Mouse (Mus musculus) mouse trophoblast stem cell (cell line): ENCODE data around the gene Itsn1.

Experiments
- in situ Hi-C, 2 experiments: fragments of 300-500 bp; cut with MseI, MboI; formaldehyde crosslinking; loops; 2 replicates in 1 of 2; 3 replicates in 1 of 2; pipeline ENCODE4 v1.15.1; 2025

Itsn1 gene

GRCm38 (mm10) chr16:91767165-91767701 lies 38.2 kb downstream of the Itsn1 start:
- in situ Hi-C loops = no loop called here

- in situ Hi-C loops = no loop called here
Measured at GRCm38 (mm10) chr16:91768586-91768985, 39.5 kb downstream of the Itsn1 start.

DNA sequence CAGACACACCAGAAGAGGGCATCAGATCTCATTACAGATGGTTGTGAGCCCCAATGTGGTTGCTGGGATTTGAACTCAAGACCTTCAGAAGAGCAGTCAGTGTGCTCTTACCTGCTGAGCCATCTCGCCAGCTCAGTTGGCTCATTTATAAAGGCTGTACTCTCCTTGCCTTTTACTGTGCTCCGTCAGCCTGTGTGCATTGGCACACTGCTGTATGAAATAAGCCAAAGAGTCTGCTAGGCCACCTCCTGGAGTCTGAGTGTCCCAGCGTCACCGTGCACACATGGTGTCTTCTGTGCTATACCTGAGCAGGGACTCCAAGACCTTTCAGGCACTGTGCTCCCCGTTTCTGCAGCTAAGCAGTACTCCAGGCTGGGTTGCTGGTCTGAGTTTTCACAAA lies 40.8 kb downstream of the Itsn1 start:
- in situ Hi-C loops = no loop called here

DNA sequence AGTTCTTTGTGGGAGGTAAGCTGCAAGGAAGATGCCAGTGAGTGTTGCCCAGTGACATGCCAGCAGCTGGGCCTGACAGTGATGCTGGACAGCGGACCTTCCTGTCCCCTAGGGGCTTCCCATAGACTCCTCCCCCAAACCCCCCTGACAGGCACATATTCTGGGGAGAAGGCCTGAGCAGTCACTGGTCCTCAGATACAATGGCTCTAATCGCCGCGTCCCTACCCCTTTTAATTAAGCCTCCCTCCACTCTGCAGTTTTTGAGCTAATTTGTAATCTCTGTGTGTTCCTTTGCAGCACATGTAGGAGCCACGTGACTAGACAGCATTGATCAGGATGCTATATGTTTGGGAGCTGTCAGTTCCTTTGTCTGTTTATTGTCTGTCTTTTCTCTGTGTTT lies 41.6 kb downstream of the Itsn1 start:
- in situ Hi-C loops = no loop called here

GRCm38 (mm10) chr16:91771334-91771733 lies 42.3 kb downstream of the Itsn1 start:
- in situ Hi-C loops = no loop called here

DNA sequence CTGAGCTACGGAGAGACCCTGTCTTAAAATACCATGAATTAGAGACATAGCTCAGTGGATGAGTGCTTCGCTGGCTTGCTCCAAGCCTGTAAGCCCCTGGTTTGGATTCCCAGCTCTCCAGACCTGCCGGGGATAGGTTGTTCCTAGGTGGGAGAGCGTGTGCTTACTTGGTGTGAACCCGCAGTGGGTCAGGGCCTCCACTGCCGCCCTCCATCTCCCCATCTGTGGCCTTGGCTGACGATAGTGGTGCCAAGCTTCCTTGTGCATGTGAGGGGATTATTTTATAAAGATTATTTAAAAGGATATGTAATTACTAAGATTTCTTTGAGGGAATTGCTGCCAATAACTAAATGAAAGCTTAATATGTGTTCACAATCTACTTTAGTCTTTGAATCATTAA lies 43.5 kb downstream of the Itsn1 start:
- in situ Hi-C loops = no loop called here

DNA sequence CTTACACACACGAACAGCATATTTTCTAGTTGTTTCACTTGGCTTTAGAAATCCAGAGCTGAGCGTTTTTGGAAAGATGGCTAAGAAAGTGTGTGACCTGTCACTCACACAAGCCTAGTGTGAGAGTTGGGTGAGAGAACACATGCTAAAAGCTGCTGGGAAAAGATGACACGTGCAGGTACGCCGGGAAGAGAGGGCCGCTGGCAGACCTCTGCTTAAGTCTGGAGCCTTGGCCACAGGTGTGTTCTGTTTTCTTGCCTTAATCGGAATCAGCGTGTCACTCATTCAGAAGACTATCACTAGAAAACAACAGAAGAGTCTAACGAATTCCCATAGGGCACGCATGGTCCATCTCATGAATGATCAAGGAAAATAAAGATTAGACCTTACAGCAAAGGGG lies 50.5 kb downstream of the Itsn1 start:
- in situ Hi-C loops = no loop called here

DNA sequence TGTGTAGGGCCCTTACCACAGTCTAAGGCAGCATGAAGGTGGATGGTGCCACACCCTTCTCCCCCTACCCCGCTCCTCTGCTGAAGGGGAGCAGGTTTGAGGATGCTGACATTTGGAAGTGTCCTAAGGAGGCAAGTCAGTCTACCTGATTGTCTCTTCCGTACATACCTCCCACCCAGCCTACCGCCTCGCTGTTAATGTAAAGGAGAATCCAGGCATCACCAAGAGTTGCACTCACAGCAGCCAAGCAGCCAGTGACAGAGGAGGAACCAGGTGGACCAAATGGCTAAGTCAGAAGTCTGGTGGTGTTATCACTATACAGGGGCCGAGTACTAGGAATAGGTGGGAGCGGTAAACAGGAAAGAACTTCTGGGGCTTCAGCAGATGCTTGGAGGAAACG lies 51.1 kb downstream of the Itsn1 start:
- in situ Hi-C loops = no loop called here

GRCm38 (mm10) chr16:91780826-91781225 lies 51.7 kb downstream of the Itsn1 start:
- in situ Hi-C loops = no loop called here

DNA sequence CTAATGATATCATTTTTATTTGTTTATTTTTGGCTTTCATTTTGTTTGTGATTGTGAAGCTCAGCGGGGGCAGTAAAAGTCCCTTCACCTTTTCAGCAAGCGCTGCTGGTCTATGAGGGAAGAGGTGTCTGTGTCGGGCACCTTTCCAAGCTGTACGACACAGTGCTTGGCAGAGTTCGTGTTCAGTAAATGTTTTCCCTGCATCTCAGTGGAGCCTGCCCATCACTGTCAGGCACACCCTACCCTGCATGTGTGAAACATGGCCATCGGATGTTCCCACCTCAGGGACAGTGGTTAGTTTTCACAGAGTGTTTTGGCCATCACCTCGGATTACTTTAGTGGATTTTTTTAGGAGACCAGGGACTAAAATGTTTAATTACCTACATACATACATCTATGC lies 54.1 kb downstream of the Itsn1 start:
- in situ Hi-C loops = no loop called here

DNA sequence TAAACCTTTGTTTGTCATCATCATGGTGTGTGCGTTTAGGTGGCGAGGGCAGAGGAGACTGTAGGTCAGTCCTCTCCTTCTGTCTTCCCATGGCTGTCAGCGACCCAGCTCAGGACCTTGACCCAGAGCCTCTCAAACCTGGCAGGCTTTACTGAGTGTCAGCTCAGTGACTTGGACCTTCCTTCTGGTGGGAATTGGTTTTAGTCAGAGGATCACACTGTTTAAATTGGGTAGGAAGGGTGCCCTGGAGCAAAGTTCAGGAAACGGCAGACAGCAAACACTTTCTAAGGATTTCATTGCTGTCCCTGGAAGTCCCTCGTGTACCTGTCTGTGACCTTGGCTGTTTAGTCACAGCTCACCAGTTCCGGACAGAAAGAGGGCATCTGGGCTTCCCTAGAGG lies 55.2 kb downstream of the Itsn1 start:
- in situ Hi-C loops = no loop called here

- in situ Hi-C loops = no loop called here
Measured at GRCm38 (mm10) chr16:91786425-91786824, 57.3 kb downstream of the Itsn1 start.

DNA sequence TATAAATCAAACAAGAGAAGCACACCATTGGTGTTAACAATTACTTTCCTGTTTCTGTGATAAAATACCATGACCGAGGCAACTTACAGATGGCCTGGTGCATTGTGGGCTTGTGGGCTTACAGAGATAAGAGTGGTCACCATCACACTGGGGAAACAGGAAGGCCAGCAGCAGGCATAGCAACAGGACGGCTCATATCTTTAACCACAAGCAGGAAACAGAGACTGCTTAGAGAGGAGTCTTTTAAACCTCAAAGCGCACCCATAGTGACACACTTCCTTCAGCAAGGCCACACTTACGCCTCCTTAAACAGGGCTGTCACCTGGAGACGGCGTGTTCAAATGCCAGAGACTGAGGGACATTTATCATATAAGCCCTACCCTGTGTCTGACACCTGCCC lies 60.6 kb downstream of the Itsn1 start:
- in situ Hi-C loops = no loop called here

GRCm38 (mm10) chr16:91792477-91793196 lies 63.6 kb downstream of the Itsn1 start:
- in situ Hi-C loops = no loop called here

- in situ Hi-C loops = no loop called here
Measured at GRCm38 (mm10) chr16:91793507-91794278, 64.6 kb downstream of the Itsn1 start.

GRCm38 (mm10) chr16:91794306-91794705 lies 65.2 kb downstream of the Itsn1 start:
- in situ Hi-C loops = no loop called here

GRCm38 (mm10) chr16:91795044-91795443 lies 66.0 kb downstream of the Itsn1 start:
- in situ Hi-C loops = no loop called here

GRCm38 (mm10) chr16:91795606-91796005 lies 66.5 kb downstream of the Itsn1 start:
- in situ Hi-C loops = no loop called here

GRCm38 (mm10) chr16:91801426-91801825 lies 72.3 kb downstream of the Itsn1 start:
- in situ Hi-C loops = no loop called here

GRCm38 (mm10) chr16:91802461-91803062 lies 73.5 kb downstream of the Itsn1 start:
- in situ Hi-C loops = no loop called here

GRCm38 (mm10) chr16:91804418-91804817 lies 75.3 kb downstream of the Itsn1 start:
- in situ Hi-C loops = no loop called here

- in situ Hi-C loops = no loop called here
Measured at GRCm38 (mm10) chr16:91804831-91805230, 75.8 kb downstream of the Itsn1 start.

DNA sequence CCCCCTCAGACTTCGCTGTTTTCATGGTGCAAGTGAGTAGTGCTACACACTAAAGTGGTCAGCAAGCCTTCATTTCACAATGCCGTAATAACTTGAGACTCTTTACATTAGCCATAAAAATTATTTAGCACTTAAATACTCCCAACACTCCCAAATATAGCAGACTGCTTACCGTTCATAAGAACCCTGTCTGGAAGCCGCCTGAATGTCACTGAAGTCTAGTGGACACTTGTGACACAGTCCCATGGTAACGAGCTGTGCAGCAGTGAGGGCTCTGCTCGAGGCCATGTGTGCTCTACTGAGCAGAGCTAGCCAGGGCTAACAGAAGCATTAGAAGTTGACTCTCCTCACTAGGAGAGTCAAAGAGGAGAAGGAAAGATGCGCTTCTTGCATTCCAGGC lies 81.2 kb downstream of the Itsn1 start:
- in situ Hi-C loops = no loop called here
